Mouse (Mus musculus) intestine, embryonic 16.5 days (tissue): ENCODE results near the gene Cd47. TPM values are rescaled to one million over a fixed set of nuclear protein-coding genes. Genes with fewer than 3 reads are reported as not detected.
A peak's percentile ranks its signal among the peaks of the same experiment; 100 is the strongest.

Experiments
- ATAC-seq: fragments of 200-750 bp; cut with Nextera tagmentation; 2 replicates; pipeline ENCODE4 v1.8.0; 2017; ENCODE audit warnings: moderate TSS enrichment, moderate library complexity
- H3K27ac ChIP-seq: fragments of 300-500 bp; sonication (generic); 2 replicates; pipeline ENCODE4 v1.5.1; 2014; ENCODE audit warnings: mild to moderate bottlenecking, low read length
- H3K27me3 ChIP-seq: fragments of 300-500 bp; sonication (generic); replicated peaks from 2 replicates; pipeline ENCODE4 v1.6.1; 2014; ENCODE audit warnings: low read length, control low read depth, mixed read lengths; ENCODE audit not compliant: control insufficient read depth, insufficient read depth
- H3K36me3 ChIP-seq: fragments of 300-500 bp; sonication (generic); 2 replicates; pipeline ENCODE4 v1.6.1; 2014; ENCODE audit warnings: low read length, control low read depth; ENCODE audit not compliant: control insufficient read depth, insufficient read depth
- H3K4me1 ChIP-seq: fragments of 300-500 bp; sonication (generic); 2 replicates; pipeline ENCODE4 v1.6.1; 2014; ENCODE audit warnings: low read length, control low read depth, mixed read lengths; ENCODE audit not compliant: control insufficient read depth, insufficient read depth
- H3K4me2 ChIP-seq: fragments of 300-500 bp; sonication (generic); 2 replicates; pipeline ENCODE4 v1.6.1; 2014; ENCODE audit warnings: low read depth, low read length, control low read depth
- H3K4me3 ChIP-seq: fragments of 300-500 bp; sonication (generic); 2 replicates; pipeline ENCODE4 v1.5.1; 2014; ENCODE audit warnings: mild to moderate bottlenecking, low read length
- H3K9ac ChIP-seq: fragments of 300-500 bp; sonication (generic); 2 replicates; pipeline ENCODE4 v1.6.1; 2014; ENCODE audit warnings: low read depth, low read length
- H3K9me3 ChIP-seq: fragments of 300-500 bp; sonication (generic); 2 replicates; pipeline ENCODE4 v1.6.1; 2016; ENCODE audit warnings: low read length, control low read depth; ENCODE audit not compliant: control insufficient read depth
- WGBS: fragments of 180-500 bp; shearing (Covaris S2); extraction: QIAGEN DNeasy Blood & Tissue Kit; methylation state at CpG from one replicate; pipeline ENCODE4 v1.1.7; 2014; 5-methylcytosine and 5-hydroxymethylcytosine counted together
- polyA plus RNA-seq: library from polyadenylated mRNA; unstranded; fragments of >200 nt; fragmentation: Nextera tagmentation; extraction: Ambion mirVana; gene quantifications from 2 replicates; pipeline ENCODE4 v1.2.1, GENCODE M21; 2015

Cd47 gene
- 76.5 and 80.3 TPM in 2 replicates for polyA plus RNA-seq

- Histone ChIP-seq H3K4me2 (no peak within 1 kb of the TSS), H3K27me3 (no peaks in the 10 kb centered on the region), H3K4me1 (peaks cover 3% of the 10 kb centered on the region; the same call in 1 of the 2 replicates), H3K36me3 (no peaks in the 10 kb centered on the region), H3K9me3 (no peaks in the 10 kb centered on the region), H3K9ac (no peak within 1 kb of the TSS), H3K4me3 (no peak within 1 kb of the TSS), H3K27ac (no peak within 1 kb of the TSS)
- ATAC-seq = peak; percentile 86
- 78% methylated on average over 10 of the region's 10 CpGs for WGBS
Measured at GRCm38 (mm10) chr16:49799597-49800561, at the start of gene Cd47. Gene Cd47 (plus strand): TSS chr16:49800533.

GRCm38 (mm10) chr16:49752906-49753305 is 47.4 kb upstream of the Cd47 start:
- Histone ChIP-seq H3K36me3 (no peaks in the 10 kb centered on the region), H3K9ac (no peak overlapping the region), H3K4me1 (no peaks in the 10 kb centered on the region), H3K27ac (no peak overlapping the region), H3K9me3 (no peaks in the 10 kb centered on the region), H3K4me2 (no peak overlapping the region), H3K4me3 (no peak overlapping the region), H3K27me3 (no peaks in the 10 kb centered on the region)
- ATAC-seq = no peak
- WGBS = 67% methylated on average over 1 of the region's 1 CpGs

- no peaks in the 10 kb centered on the region for H3K27me3 ChIP-seq
- H3K9me3 ChIP-seq = no peaks in the 10 kb centered on the region
- no peak for ATAC-seq
- H3K36me3 ChIP-seq = no peaks in the 10 kb centered on the region
- 57% methylated on average over 3 of the region's 3 CpGs for WGBS
- H3K4me1 ChIP-seq = no peaks in the 10 kb centered on the region
- no peak overlapping the region for H3K27ac ChIP-seq
- H3K4me3 ChIP-seq = no peak overlapping the region
- H3K9ac ChIP-seq = no peak overlapping the region
- H3K4me2 ChIP-seq = no peak overlapping the region
Measured at GRCm38 (mm10) chr16:49753318-49753717, 47.0 kb upstream of the Cd47 start.

- H3K4me2 ChIP-seq = peak overlapping the region; percentile 23
- H3K27me3 ChIP-seq = no peaks in the 10 kb centered on the region
- 58% methylated on average over 17 of the region's 17 CpGs for WGBS
- H3K36me3 ChIP-seq = no peaks in the 10 kb centered on the region
- ATAC-seq = peak; percentile 62; the same call in 1 of the 2 replicates
- no peaks in the 10 kb centered on the region for H3K4me1 ChIP-seq
- H3K27ac ChIP-seq = no peak overlapping the region
- H3K4me3 ChIP-seq = peak overlapping the region; percentile 4; the same call in 1 of the 2 replicates
- H3K9ac ChIP-seq = no peak overlapping the region
- no peaks in the 10 kb centered on the region for H3K9me3 ChIP-seq
Measured at GRCm38 (mm10) chr16:49760517-49761203, 39.7 kb upstream of the Cd47 start.

GRCm38 (mm10) chr16:49761981-49762380 is 38.4 kb upstream of the Cd47 start:
- H3K36me3 ChIP-seq = no peaks in the 10 kb centered on the region
- WGBS = 83% methylated on average over 5 of the region's 5 CpGs
- no peak overlapping the region for H3K27ac ChIP-seq
- no peak for ATAC-seq
- H3K9ac ChIP-seq = no peak overlapping the region
- no peaks in the 10 kb centered on the region for H3K4me1 ChIP-seq
- no peak overlapping the region for H3K4me3 ChIP-seq
- no peak overlapping the region for H3K4me2 ChIP-seq
- H3K27me3 ChIP-seq = no peaks in the 10 kb centered on the region
- no peaks in the 10 kb centered on the region for H3K9me3 ChIP-seq

GRCm38 (mm10) chr16:49766326-49766725 is 34.0 kb upstream of the Cd47 start:
- Histone ChIP-seq H3K9ac (no peak overlapping the region), H3K36me3 (no peaks in the 10 kb centered on the region), H3K4me1 (no peaks in the 10 kb centered on the region), H3K27me3 (no peaks in the 10 kb centered on the region), H3K9me3 (no peaks in the 10 kb centered on the region), H3K4me3 (no peak overlapping the region), H3K27ac (no peak overlapping the region), H3K4me2 (no peak overlapping the region)
- whole genome bisulfite sequencing = 58% methylated on average over 3 of the region's 3 CpGs
- 0 out of 2 replicates have a peak, but pooled peaks have one; percentile 50 for ATAC-seq

GRCm38 (mm10) chr16:49768491-49769031 is 31.8 kb upstream of the Cd47 start:
- WGBS = 93% methylated on average over 4 of the region's 4 CpGs
- Histone ChIP-seq H3K27me3 (no peaks in the 10 kb centered on the region), H3K36me3 (no peaks in the 10 kb centered on the region)

GRCm38 (mm10) chr16:49769831-49770261 is 30.5 kb upstream of the Cd47 start:
- Histone ChIP-seq H3K36me3 (no peaks in the 10 kb centered on the region), H3K4me3 (no peak overlapping the region)

More at GRCm38 (mm10) chr16:49768491-49769031, 31.8 kb upstream of the Cd47 start:
- ATAC-seq = no peak
- no peaks in the 10 kb centered on the region for H3K4me1 ChIP-seq
- H3K4me2 ChIP-seq = no peak overlapping the region
- no peak overlapping the region for H3K27ac ChIP-seq
- H3K9me3 ChIP-seq = no peaks in the 10 kb centered on the region
- no peak overlapping the region for H3K9ac ChIP-seq
- no peak overlapping the region for H3K4me3 ChIP-seq

More at GRCm38 (mm10) chr16:49769831-49770261, 30.5 kb upstream of the Cd47 start:
- Histone ChIP-seq H3K9me3 (no peaks in the 10 kb centered on the region), H3K27me3 (no peaks in the 10 kb centered on the region), H3K9ac (no peak overlapping the region), H3K4me1 (no peaks in the 10 kb centered on the region), H3K27ac (no peak overlapping the region), H3K4me2 (no peak overlapping the region)
- 70% methylated on average over 2 of the region's 2 CpGs for WGBS
- ATAC-seq = 0 out of 2 replicates have a peak, but pooled peaks have one; percentile 42
